ENCODE assay signal across 22 mouse cellular contexts in the genomic region with DNA sequence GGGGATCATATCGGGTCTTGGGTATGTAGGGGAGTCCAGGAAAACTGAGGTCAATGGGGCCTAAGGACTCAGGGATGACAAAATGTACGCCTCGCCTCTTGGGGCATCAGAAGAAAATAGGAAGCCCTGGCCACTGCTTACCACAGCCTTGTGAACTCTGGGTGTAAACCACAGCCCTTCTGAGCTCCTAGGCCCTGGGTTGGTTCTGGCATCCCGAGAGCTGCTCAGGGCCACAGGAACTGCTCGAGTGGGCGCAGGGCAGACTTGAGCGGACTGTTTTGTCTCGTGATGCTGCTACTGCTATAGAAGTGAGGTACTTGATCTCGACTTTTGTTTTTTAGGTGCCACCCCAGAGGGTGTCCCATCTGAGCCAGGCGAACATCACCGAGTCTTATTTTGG. TPM values are rescaled to one million over a fixed set of nuclear protein-coding genes. Genes with fewer than 3 reads are reported as not detected.
DNase-seq lines count a peak whose midpoint lies in the region; ATAC-seq and TF ChIP-seq lines count a peak whose summit lies in the region.
"Had no signal": no experiment of that assay in that cellular context is flagged by ENCODE, and none has a peak within 500 bp of the region (broad histone marks: within the 10 kb centered on the region; RNA-seq: fewer than 3 reads in every experiment).

No protein-coding gene starts in this region.

- no peaks in the 10 kb centered on the region for H3K27me3 ChIP-seq in testis, adult 2 months (ENCODE audit: control insufficient read depth, insufficient read depth, low read length)
- peaks cover 4% of the 10 kb centered on the region; the same call in 1 of the 2 replicates for H3K27me3 ChIP-seq in forebrain, embryonic 10.5 days (ENCODE audit: poor library complexity, severe bottlenecking)
- H3K27me3 ChIP-seq: embryonic facial prominence, embryonic 15.5 days; forebrain, embryonic 15.5 days; heart, embryonic 13.5 days; hindbrain, embryonic 15.5 days had no signal

- ATAC-seq in inflammation-experienced regulatory T-cells, adult 6 months = peak; percentile 10
- ATAC-seq: activated CD4-positive, CD25-positive, alpha-beta regulatory T cell, adult 4 months; forebrain, embryonic 15.5 days had no signal

- no peaks in the 10 kb centered on the region for H3K9me3 ChIP-seq in forebrain, embryonic 10.5 days
- H3K9me3 ChIP-seq: embryonic facial prominence, embryonic 15.5 days; forebrain, embryonic 15.5 days; heart, embryonic 13.5 days; hindbrain, embryonic 15.5 days had no signal

- no peak for TF ChIP-seq CTCF in layer of hippocampus, adult 2 months (conservative IDR thresholded peaks at IDR 0.05)
- no peak for TF ChIP-seq CTCF in testis, adult 2 months (IDR thresholded peaks at IDR 0.05; ENCODE audit: control insufficient read depth, insufficient read depth, insufficient replicate concordance, low read depth, low read length)

- no peak for TF ChIP-seq POLR2A in testis, adult 2 months (IDR thresholded peaks at IDR 0.05; ENCODE audit: control insufficient read depth, low read depth, low read length)

- no peak overlapping the region for H3K4me3 ChIP-seq in layer of hippocampus, adult 2 months
- H3K4me3 ChIP-seq in testis, adult 2 months (ENCODE audit: control insufficient read depth, low read depth, low read length) = peak overlapping the region; percentile 5
- H3K4me3 ChIP-seq in forebrain, embryonic 10.5 days = no peak overlapping the region
- H3K4me3 ChIP-seq: embryonic facial prominence, embryonic 15.5 days; erythroblast, embryonic 14.5 days; forebrain, embryonic 15.5 days; heart, embryonic 13.5 days; hindbrain, embryonic 15.5 days had no signal

- H3K27ac ChIP-seq in layer of hippocampus, adult 2 months = peak overlapping the region; percentile 97
- H3K27ac ChIP-seq in testis, adult 2 months (ENCODE audit: control insufficient read depth, insufficient read depth, low read depth, low read length) = no peak overlapping the region
- H3K27ac ChIP-seq in forebrain, embryonic 10.5 days = no peak overlapping the region
- H3K27ac ChIP-seq: embryonic facial prominence, embryonic 15.5 days; forebrain, embryonic 15.5 days; heart, embryonic 13.5 days; hindbrain, embryonic 15.5 days had no signal

- no peak for DNase-seq in layer of hippocampus, adult 2 months (ENCODE audit: low spot score in 2 of 2)
- no peak for DNase-seq in layer of hippocampus, postnatal 14 days (ENCODE audit: low spot score in 2 of 2)
- DNase-seq in testis, postnatal 10 days (ENCODE audit: low spot score) = no peak
- DNase-seq in natural killer cell, adult 2 months (ENCODE audit: low spot score in 2 of 2) = peak; percentile 59 to 74
- no peak for DNase-seq in forebrain, embryonic 10.5 days (ENCODE audit: extremely low spot score, low spot score)
- no peak for DNase-seq in cerebellum, postnatal 25 days
- DNase-seq: adrenal gland, postnatal 14 days; cerebellum, adult 11-12 months; cerebellum, adult 9-10 months; cerebellum, postnatal 36 days; embryo, embryonic 11 days; gastrocnemius, postnatal 10 days; heart, postnatal 36 days had no signal

- 93% methylated on average over 11 of the region's 11 CpGs for WGBS in forebrain, embryonic 10.5 days

- no peaks in the 10 kb centered on the region for H3K36me3 ChIP-seq in testis, adult 2 months (ENCODE audit: control insufficient read depth, insufficient read depth, low read length)
- no peaks in the 10 kb centered on the region for H3K36me3 ChIP-seq in forebrain, embryonic 10.5 days (replicated peaks)
- H3K36me3 ChIP-seq: embryonic facial prominence, embryonic 15.5 days; forebrain, embryonic 15.5 days; heart, embryonic 13.5 days; hindbrain, embryonic 15.5 days had no signal

- peaks cover 8% of the 10 kb centered on the region for H3K4me1 ChIP-seq in testis, adult 2 months (ENCODE audit: control insufficient read depth, insufficient read depth, low read length)
- peaks cover 15% of the 10 kb centered on the region for H3K4me1 ChIP-seq in forebrain, embryonic 10.5 days
- H3K4me1 ChIP-seq: hindbrain, embryonic 15.5 days had no signal

RNA-seq across cellular contexts. Expression of a gene that starts 17.6 kb away (rescaled TPM):
- total RNA-seq in layer of hippocampus, adult 2 months (2021) = under 1 TPM; 0.42 to 0.54 TPM
- under 1 TPM; 0.16 to 0.33 TPM for total RNA-seq in layer of hippocampus, postnatal 14 days (2021)
- polyA plus RNA-seq in testis, adult 2 months (2012; rRNA removed) = 0.12 and 0.13 TPM in 2 replicates
- not detected for polyA plus RNA-seq in inflammation-experienced regulatory T-cells, adult 6 months (2017; shearing (Covaris generic))
- polyA plus RNA-seq in forebrain, embryonic 10.5 days (2016; fragmentation: Nextera tagmentation; extraction: Ambion mirVana) = 0.76 and 1.1 TPM in 2 replicates
- total RNA-seq: adrenal gland, adult 18-20 months; adrenal gland, postnatal 14 days; heart, postnatal 36 days had no signal
- polyA plus RNA-seq: activated CD4-positive, CD25-positive, alpha-beta regulatory T cell, adult 4 months; erythroblast, embryonic 14.5 days had no signal

Comparison
In these comparisons a context has a peak if more than half of its experiments do, and no peak if none do; other contexts are left out.
1. DNase-seq: peak in natural killer cell, adult 2 months (2 of 2); none in layer of hippocampus, adult 2 months (0 of 2), layer of hippocampus, postnatal 14 days (0 of 2), testis, postnatal 10 days (single experiment), forebrain, embryonic 10.5 days (single experiment) and cerebellum, postnatal 25 days (0 of 2).